Mouse (Mus musculus) myocyte (in vitro differentiated cells): ENCODE data around the gene Dhrs2. TPM values are rescaled to one million over a fixed set of nuclear protein-coding genes. Genes with fewer than 3 reads are reported as not detected.

Experiments
- H3K27me3 ChIP-seq: one replicate; pipeline ENCODE4 v1.6.1; 2011; ENCODE audit not compliant: control insufficient read depth, insufficient read depth, insufficient read length
- H3K36me3 ChIP-seq: one replicate; pipeline ENCODE4 v1.6.1; 2011; ENCODE audit not compliant: control insufficient read depth, insufficient read depth
- H3K4me2 ChIP-seq: one replicate; pipeline ENCODE4 v1.6.1; 2011; ENCODE audit warnings: low read depth, control low read depth
- H3K4me3 ChIP-seq: one replicate; pipeline ENCODE4 v1.5.1; 2011; ENCODE audit warnings: mild to moderate bottlenecking, control low read depth, moderate library complexity
- H3K79me2 ChIP-seq: one replicate; pipeline ENCODE4 v1.6.1; 2011; ENCODE audit not compliant: control insufficient read depth, insufficient read depth
- H3ac ChIP-seq: one replicate; pipeline ENCODE4 v1.6.1; 2011; ENCODE audit not compliant: control insufficient read depth, insufficient read length
- CEBPB ChIP-seq: IDR thresholded peaks from 2 replicates; pipeline ENCODE4 v1.6.1; 2011; ENCODE audit warnings: mild to moderate bottlenecking, moderate library complexity; ENCODE audit not compliant: poor library complexity, insufficient read depth, severe bottlenecking
- E2F4 ChIP-seq: IDR thresholded peaks from one replicate; pipeline ENCODE4 v1.6.1; 2011; ENCODE audit warnings: mild to moderate bottlenecking, control low read depth, moderate library complexity; ENCODE audit not compliant: insufficient read depth
- MAX ChIP-seq: IDR thresholded peaks from one replicate; pipeline ENCODE4 v1.6.1; 2011; ENCODE audit warnings: low read depth, mild to moderate bottlenecking, control low read depth
- MYOD1 ChIP-seq, 3 experiments: IDR thresholded peaks; one replicate each; pipeline ENCODE4 v1.6.1; 2011; ENCODE audit warnings: control low read depth in 2 of 3, low read depth in 2 of 3, mild to moderate bottlenecking in 2 of 3, moderate library complexity in 1 of 3; ENCODE audit not compliant: insufficient read length in 2 of 3, control insufficient read depth in 1 of 3
- MYOG ChIP-seq, 3 experiments: IDR thresholded peaks; one replicate each; pipeline ENCODE4 v1.6.1; 2011; ENCODE audit warnings: control low read depth in 2 of 3, low read depth in 2 of 3, mild to moderate bottlenecking in 2 of 3; ENCODE audit not compliant: insufficient read length in 2 of 3, control insufficient read depth in 1 of 3, insufficient read depth in 1 of 3
- POLR2A ChIP-seq: IDR thresholded peaks from one replicate; pipeline ENCODE4 v1.6.1; 2011; ENCODE audit warnings: low read depth, mild to moderate bottlenecking, control low read depth, moderate library complexity; ENCODE audit not compliant: insufficient read length
- POLR2AphosphoS2 ChIP-seq: IDR thresholded peaks from one replicate; pipeline ENCODE4 v1.6.1; 2011; ENCODE audit warnings: low read depth, control low read depth; ENCODE audit not compliant: insufficient read length
- REST ChIP-seq: IDR thresholded peaks from one replicate; pipeline ENCODE4 v1.6.1; 2011; ENCODE audit warnings: mild to moderate bottlenecking, control low read depth, moderate library complexity; ENCODE audit not compliant: insufficient read depth, insufficient read length
- SRF ChIP-seq: IDR thresholded peaks from one replicate; pipeline ENCODE4 v1.6.1; 2011; ENCODE audit warnings: low read depth; ENCODE audit not compliant: control insufficient read depth, insufficient read length
- TCF12 ChIP-seq: IDR thresholded peaks from one replicate; pipeline ENCODE4 v1.6.1; 2011; ENCODE audit warnings: mild to moderate bottlenecking, control low read depth; ENCODE audit not compliant: poor library complexity, insufficient read depth, severe bottlenecking
- TCF3 ChIP-seq: IDR thresholded peaks from one replicate; pipeline ENCODE4 v1.6.1; 2011; ENCODE audit warnings: low read depth, control low read depth; ENCODE audit not compliant: insufficient read length
- USF1 ChIP-seq: IDR thresholded peaks from one replicate; pipeline ENCODE4 v1.6.1; 2011; ENCODE audit warnings: low read depth, mild to moderate bottlenecking, control low read depth, moderate library complexity
- polyA plus RNA-seq: library from polyadenylated mRNA; unstranded; fragments of >200 nt; fragmentation: generic; extraction: Trizol; gene quantifications from one replicate; pipeline ENCODE4 v1.2.1, GENCODE M21; 2012; ENCODE audit warnings: missing spikeins

Dhrs2 gene
- polyA plus RNA-seq, 1 experiment, result not detected

DNA sequence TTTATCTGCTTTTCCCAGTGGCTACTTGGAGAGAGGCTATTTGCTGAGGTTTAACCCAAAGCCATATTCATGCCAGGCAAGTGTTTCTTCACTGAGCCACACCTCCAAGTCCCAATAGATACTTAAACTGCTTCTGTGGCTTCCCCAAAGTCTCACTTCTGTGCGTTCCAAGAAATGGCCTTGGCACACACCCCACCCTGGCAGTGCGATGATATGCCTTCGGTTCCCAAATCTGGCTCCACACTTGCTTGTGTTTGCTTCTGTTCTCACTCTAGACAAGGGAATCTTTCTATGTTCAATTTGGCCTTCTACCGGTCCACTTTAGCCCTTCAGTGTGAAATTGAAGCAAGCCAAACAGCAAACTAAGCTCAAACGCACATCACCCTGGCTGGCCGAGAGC, 53.0 kb downstream of the Dhrs2 start:
- Histone ChIP-seq H3K79me2 (no peaks in the 10 kb centered on the region), H3K4me3 (no peak overlapping the region), H3K27me3 (peaks cover 17% of the 10 kb centered on the region), H3K4me2 (no peak overlapping the region), H3ac (no peak overlapping the region), H3K36me3 (no peaks in the 10 kb centered on the region)
- TF ChIP-seq TCF3 (no peak), POLR2A (no peak), TCF12 (no peak), E2F4 (no peak), MYOD1 (IDR thresholded peaks at IDR 0.05; ENCODE audit: control insufficient read depth in 1 of 3, insufficient read length in 2 of 3, low read depth in 2 of 3) (no peak), MAX (no peak), MYOG (IDR thresholded peaks at IDR 0.05; ENCODE audit: control insufficient read depth in 1 of 3, insufficient read depth in 1 of 3, insufficient read length in 2 of 3, low read depth in 2 of 3) (no peak), POLR2AphosphoS2 (no peak), SRF (no peak), USF1 (no peak), CEBPB (no peak)

DNA sequence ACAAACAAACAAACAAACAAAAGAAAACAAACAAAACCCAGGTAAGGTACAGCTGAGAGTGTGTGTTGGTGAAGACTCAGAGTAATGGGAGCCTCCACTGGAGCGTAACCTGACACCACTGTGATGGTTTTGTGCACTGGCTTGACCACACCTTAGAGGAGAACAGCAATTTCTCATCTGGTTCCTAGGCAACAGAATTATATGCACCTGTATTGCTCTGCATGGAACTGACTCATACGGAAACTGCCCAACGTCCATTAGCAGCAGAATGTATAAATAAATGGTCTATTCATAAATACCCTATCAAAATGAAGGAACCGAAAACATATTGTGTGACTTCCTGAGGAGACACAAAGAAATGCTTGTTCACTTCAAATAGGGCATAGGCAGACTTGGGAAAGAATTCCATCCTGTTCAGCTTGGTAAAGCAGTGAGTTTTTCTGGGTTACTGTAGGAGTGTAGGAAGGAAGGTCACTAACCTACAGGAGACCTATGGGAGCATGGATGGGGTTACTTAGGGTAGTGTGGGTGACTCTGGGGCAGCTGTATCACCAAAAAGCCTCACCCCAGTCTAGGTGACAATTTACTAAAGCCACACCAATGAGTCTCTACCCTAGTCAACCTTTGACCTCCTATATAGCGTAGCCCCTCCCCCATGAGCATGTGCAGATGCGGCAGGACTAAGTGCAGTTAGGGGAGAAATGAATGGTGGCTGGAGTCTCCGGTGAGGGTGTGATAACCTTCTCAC, 57.7 kb downstream of the Dhrs2 start:
- TF ChIP-seq POLR2A, result no peak
- no peak for TF ChIP-seq REST
- no peak for TF ChIP-seq POLR2AphosphoS2
- TF ChIP-seq TCF12, result no peak
- TF ChIP-seq E2F4, result no peak
- TF ChIP-seq TCF3, result no peak
- TF ChIP-seq SRF, result no peak
- no peak for TF ChIP-seq MYOD1 (IDR thresholded peaks at IDR 0.05; ENCODE audit: control insufficient read depth in 1 of 3, insufficient read length in 2 of 3, low read depth in 2 of 3)
- no peak for TF ChIP-seq USF1
- no peak for TF ChIP-seq MYOG (IDR thresholded peaks at IDR 0.05; ENCODE audit: control insufficient read depth in 1 of 3, insufficient read depth in 1 of 3, insufficient read length in 2 of 3, low read depth in 2 of 3)
- TF ChIP-seq MAX, result no peak
- no peak for TF ChIP-seq CEBPB
- H3K27me3 ChIP-seq, result no peaks in the 10 kb centered on the region
- no peak overlapping the region for H3ac ChIP-seq

More for the DNA sequence above, 57.7 kb downstream of the Dhrs2 start:
- H3K4me3 ChIP-seq, result no peak overlapping the region
- H3K79me2 ChIP-seq, result no peaks in the 10 kb centered on the region
- no peak overlapping the region for H3K4me2 ChIP-seq
- H3K36me3 ChIP-seq, result no peaks in the 10 kb centered on the region

Other genes starting within 250 kb of the Dhrs2 start
- not detected for gene Gm17428, start 245.1 kb upstream of the Dhrs2 start, polyA plus RNA-seq
- 56.5 TPM for gene Myh7, start 227.4 kb upstream of the Dhrs2 start, polyA plus RNA-seq
- 39.4 TPM for gene Ngdn, start 206.6 kb upstream of the Dhrs2 start, polyA plus RNA-seq
- 0.98 TPM for gene Zfhx2, start 129.7 kb upstream of the Dhrs2 start, polyA plus RNA-seq
- gene Thtpa, start 127.2 kb upstream of the Dhrs2 start, polyA plus RNA-seq, result 10.8 TPM
- gene Ap1g2, start 115.4 kb upstream of the Dhrs2 start, polyA plus RNA-seq, result 6.5 TPM
- not detected for gene Jph4, start 105.1 kb upstream of the Dhrs2 start, polyA plus RNA-seq